Mouse (Mus musculus): ENCODE results near the gene Xkrx. TPM values are rescaled to one million over a fixed set of nuclear protein-coding genes. Genes with fewer than 3 reads are reported as not detected.
A peak's percentile ranks its signal among the peaks of the same experiment; 100 is the strongest.

The Xkrx gene
- polyA plus RNA-seq, 1 experiment: 2.6 TPM

DNA sequence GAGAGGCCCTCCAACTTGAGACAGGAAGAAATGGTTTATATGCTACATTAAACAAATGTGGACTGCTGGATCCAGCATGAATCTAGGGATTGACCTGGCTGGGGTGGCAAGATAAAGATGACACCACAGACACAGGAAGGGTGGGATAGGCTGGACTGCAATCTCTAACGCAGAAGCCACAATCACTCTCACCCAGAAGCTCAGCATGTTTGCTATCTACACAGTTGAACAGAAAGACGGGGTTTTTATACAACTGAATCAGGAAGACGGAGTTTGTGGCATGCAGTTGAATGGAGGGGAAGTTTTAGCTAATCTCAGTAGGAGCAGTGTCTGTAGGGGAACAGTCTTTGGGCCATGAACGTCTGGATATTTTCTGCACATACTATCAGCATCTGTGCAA is 19.9 kb downstream of the Xkrx start:
- no peaks in the 10 kb centered on the region for H3K4me1 ChIP-seq (ENCODE audit: control insufficient read depth, insufficient read depth, low read length)
- H3K4me3 ChIP-seq (ENCODE audit: insufficient read depth, low read length): no peak overlapping the region
- no peak for TF ChIP-seq CTCF (IDR thresholded peaks at IDR 0.05; ENCODE audit: extremely low read depth, insufficient read depth, low read length)
- no peak for TF ChIP-seq POLR2A (IDR thresholded peaks at IDR 0.05; ENCODE audit: extremely low read depth, insufficient read depth, low read length)
- no peak overlapping the region for H3K27ac ChIP-seq (ENCODE audit: insufficient read depth, low read length)

DNA sequence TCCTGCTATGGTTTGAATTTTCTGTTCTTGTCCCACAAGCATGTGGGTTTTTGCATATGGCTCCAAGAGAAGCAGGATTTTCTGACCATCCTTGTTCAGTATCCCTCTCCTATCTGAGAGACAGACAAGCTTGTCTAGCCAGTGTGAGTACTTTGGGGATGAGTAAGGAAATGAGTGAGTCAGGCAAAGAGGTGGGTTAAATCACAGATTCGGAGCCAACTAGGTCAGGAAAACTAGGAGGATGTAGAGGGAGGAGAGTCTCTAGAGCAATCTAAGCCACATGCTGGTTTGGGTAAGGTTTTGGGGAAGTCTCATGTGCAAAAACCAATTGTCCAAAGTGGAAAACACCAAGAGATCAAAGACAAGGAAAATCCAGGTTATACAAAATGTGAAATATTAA is 20.3 kb downstream of the Xkrx start:
- Histone ChIP-seq H3K4me1 (ENCODE audit: control insufficient read depth, insufficient read depth, low read length) (no peaks in the 10 kb centered on the region), H3K4me3 (ENCODE audit: insufficient read depth, low read length) (no peak overlapping the region), H3K27ac (ENCODE audit: insufficient read depth, low read length) (no peak overlapping the region)
- TF ChIP-seq CTCF (IDR thresholded peaks at IDR 0.05; ENCODE audit: extremely low read depth, insufficient read depth, low read length) (no peak), POLR2A (IDR thresholded peaks at IDR 0.05; ENCODE audit: extremely low read depth, insufficient read depth, low read length) (no peak)

DNA sequence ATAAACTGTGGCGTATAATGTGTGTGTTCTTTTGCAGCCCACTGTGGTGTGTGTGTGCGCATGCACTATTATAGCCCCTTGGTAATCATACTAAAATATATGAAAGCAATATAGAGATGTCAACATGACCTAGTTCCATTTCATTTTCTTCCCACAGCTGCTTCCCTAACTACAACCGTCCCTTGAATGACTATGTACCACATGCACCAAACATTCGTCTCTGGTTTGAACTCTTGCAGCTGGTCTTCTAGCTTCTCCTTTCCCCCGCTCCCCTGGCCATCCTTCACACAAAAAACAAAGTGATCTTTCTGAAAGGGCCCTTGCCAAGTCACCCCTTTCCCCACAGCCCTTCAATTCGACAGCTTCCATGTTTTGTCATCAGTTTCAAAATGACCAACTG is 21.9 kb downstream of the Xkrx start:
- no peak for TF ChIP-seq CTCF (IDR thresholded peaks at IDR 0.05; ENCODE audit: extremely low read depth, insufficient read depth, low read length)
- TF ChIP-seq POLR2A (IDR thresholded peaks at IDR 0.05; ENCODE audit: extremely low read depth, insufficient read depth, low read length): no peak
- Histone ChIP-seq H3K4me3 (ENCODE audit: insufficient read depth, low read length) (no peak overlapping the region), H3K27ac (ENCODE audit: insufficient read depth, low read length) (no peak overlapping the region), H3K4me1 (ENCODE audit: control insufficient read depth, insufficient read depth, low read length) (no peaks in the 10 kb centered on the region)

DNA sequence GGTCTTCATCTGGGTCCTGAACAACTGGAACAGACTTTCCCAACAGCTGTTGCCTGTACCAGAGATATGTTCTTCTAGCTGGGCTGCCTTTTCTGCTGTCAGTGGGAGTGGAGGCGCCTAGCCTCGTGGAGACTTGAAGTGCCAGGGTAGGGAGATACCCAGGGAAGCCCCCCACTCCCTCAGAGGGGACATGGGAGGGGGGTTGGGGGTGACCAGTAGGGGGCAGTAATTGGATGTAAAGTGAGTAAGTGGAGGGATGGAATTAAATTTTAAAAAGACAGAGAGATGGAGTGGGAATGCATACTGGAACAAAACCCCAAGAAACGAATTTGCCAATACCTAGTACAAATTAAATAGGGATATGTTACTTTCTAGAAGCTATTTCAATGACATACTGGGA is 28.1 kb downstream of the Xkrx start:
- TF ChIP-seq CTCF (IDR thresholded peaks at IDR 0.05; ENCODE audit: extremely low read depth, insufficient read depth, low read length): no peak
- no peak for TF ChIP-seq POLR2A (IDR thresholded peaks at IDR 0.05; ENCODE audit: extremely low read depth, insufficient read depth, low read length)
- H3K4me1 ChIP-seq (ENCODE audit: control insufficient read depth, insufficient read depth, low read length): no peaks in the 10 kb centered on the region
- H3K4me3 ChIP-seq (ENCODE audit: insufficient read depth, low read length): no peak overlapping the region
- H3K27ac ChIP-seq (ENCODE audit: insufficient read depth, low read length): no peak overlapping the region

DNA sequence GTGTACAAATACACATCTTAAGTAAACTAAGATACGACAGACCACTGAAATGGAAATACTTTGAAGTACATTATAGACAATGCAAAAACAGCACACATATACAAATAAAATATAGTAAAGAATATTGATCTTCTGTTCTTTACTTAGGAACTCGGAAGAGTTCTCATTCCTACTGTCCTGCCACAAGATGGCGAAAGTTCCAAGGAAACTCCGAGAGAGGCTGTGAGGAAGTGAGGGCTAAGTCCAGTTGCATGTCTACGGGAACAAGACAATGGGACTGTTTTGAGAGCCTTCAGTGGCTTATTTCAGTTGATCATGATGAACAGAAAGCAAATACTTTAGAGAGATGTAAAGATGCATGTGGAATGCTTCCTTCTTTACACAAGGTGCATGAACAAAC is 29.6 kb downstream of the Xkrx start:
- Histone ChIP-seq H3K4me3 (ENCODE audit: insufficient read depth, low read length) (no peak overlapping the region), H3K4me1 (ENCODE audit: control insufficient read depth, insufficient read depth, low read length) (no peaks in the 10 kb centered on the region), H3K27ac (ENCODE audit: insufficient read depth, low read length) (no peak overlapping the region)
- TF ChIP-seq CTCF (IDR thresholded peaks at IDR 0.05; ENCODE audit: extremely low read depth, insufficient read depth, low read length) (peak; percentile 49; the same call in 1 of the 2 replicates), POLR2A (IDR thresholded peaks at IDR 0.05; ENCODE audit: extremely low read depth, insufficient read depth, low read length) (no peak)

DNA sequence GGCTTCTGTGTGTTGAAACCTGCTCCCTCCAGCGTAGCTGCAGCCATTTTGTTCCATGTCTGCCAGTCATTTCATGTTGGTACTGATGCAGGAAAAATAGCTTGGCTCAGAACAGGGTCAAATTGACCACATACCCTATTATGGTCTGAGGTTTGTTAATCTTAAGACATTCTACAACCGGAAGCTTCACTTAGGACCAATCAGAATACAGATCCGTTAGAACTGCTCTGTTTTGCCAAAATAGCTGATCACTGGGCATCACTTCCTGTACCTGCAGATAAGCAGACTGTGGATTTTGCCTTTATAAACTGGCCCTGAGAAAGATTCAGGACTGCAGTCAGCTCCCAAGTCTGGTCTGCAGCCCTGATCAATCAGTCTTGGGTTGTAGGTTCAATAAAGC is 33.3 kb downstream of the Xkrx start:
- Histone ChIP-seq H3K4me3 (ENCODE audit: insufficient read depth, low read length) (no peak overlapping the region), H3K27ac (ENCODE audit: insufficient read depth, low read length) (no peak overlapping the region), H3K4me1 (ENCODE audit: control insufficient read depth, insufficient read depth, low read length) (no peaks in the 10 kb centered on the region)
- TF ChIP-seq CTCF (IDR thresholded peaks at IDR 0.05; ENCODE audit: extremely low read depth, insufficient read depth, low read length) (no peak), POLR2A (IDR thresholded peaks at IDR 0.05; ENCODE audit: extremely low read depth, insufficient read depth, low read length) (no peak)

DNA sequence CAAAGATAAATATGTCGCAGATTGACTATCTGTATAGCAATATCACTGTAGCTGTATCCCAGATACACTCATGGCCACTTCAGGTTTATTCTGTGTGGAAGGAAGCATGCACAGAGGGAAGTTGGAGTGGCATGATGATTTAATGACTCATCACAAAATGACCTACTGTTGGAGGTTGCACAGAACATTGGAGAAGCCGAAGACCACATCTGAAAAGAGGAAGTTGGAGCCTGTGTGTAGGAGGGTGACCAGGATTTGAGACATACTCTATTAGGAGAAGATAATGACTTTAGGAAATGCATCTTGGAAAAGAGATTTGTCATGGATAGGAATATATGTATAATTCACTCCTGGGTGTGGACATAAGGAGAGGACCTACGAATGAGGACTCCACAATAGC is 45.5 kb downstream of the Xkrx start:
- TF ChIP-seq POLR2A (IDR thresholded peaks at IDR 0.05; ENCODE audit: extremely low read depth, insufficient read depth, low read length): no peak
- Histone ChIP-seq H3K4me3 (ENCODE audit: insufficient read depth, low read length) (no peak overlapping the region), H3K27ac (ENCODE audit: insufficient read depth, low read length) (no peak overlapping the region), H3K4me1 (ENCODE audit: control insufficient read depth, insufficient read depth, low read length) (no peaks in the 10 kb centered on the region)

DNA sequence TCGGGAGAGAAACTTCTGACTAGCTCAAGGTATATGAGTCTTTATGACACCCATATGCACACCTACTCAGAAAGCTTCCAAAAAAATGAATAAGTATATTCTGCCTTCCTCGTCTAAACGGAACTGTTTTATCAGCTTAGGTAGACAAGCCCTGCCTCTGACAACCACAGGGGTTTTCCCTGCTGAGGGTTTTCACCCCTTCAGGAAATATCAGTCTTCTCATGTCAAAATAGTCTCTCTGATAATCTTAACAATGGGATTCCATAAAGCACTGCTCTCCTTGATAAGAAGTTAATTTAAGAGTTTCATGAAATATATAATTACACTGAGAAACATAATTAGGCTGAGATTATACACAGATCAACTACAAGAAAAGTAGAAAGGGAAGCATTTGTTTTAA is 50.1 kb downstream of the Xkrx start:
- no peaks in the 10 kb centered on the region for H3K4me1 ChIP-seq (ENCODE audit: control insufficient read depth, insufficient read depth, low read length)
- no peak for TF ChIP-seq POLR2A (IDR thresholded peaks at IDR 0.05; ENCODE audit: extremely low read depth, insufficient read depth, low read length)
- no peak for TF ChIP-seq CTCF (IDR thresholded peaks at IDR 0.05; ENCODE audit: extremely low read depth, insufficient read depth, low read length)
- H3K4me3 ChIP-seq (ENCODE audit: insufficient read depth, low read length): no peak overlapping the region
- H3K27ac ChIP-seq (ENCODE audit: insufficient read depth, low read length): no peak overlapping the region

DNA sequence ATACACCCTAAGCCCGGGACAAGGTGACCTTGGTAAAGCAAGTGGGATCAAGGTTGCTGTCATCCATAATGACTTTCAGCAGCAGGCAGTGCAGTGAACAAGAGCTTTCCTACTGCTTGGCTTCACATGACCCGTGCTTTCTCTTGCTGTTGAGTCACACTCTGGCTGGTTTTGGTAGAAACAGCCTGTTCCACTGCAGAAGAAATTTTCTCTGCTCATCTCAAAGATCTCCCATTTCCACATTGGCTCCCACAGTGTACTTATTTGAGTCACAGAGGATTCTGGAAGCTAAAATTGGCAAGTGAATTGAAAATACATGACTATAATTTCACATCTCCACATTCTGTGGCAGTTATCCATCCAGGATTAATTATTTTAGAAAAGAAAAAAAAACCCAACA is 59.2 kb downstream of the Xkrx start:
- Histone ChIP-seq H3K4me3 (ENCODE audit: insufficient read depth, low read length) (no peak overlapping the region), H3K4me1 (ENCODE audit: control insufficient read depth, insufficient read depth, low read length) (no peaks in the 10 kb centered on the region), H3K27ac (ENCODE audit: insufficient read depth, low read length) (no peak overlapping the region)
- TF ChIP-seq CTCF (IDR thresholded peaks at IDR 0.05; ENCODE audit: extremely low read depth, insufficient read depth, low read length) (no peak), POLR2A (IDR thresholded peaks at IDR 0.05; ENCODE audit: extremely low read depth, insufficient read depth, low read length) (no peak)

Other genes with a start within 250 kb of the Xkrx start
- 0.35 and 0.42 TPM in 2 replicates for gene Sytl4, start 180.3 kb downstream of the Xkrx start, polyA plus RNA-seq (2012; rRNA removed)
- 107 and 122 TPM in 2 replicates for gene Cstf2, start 102.9 kb downstream of the Xkrx start, polyA plus RNA-seq (2012; rRNA removed)
- not detected in 2 replicates for gene Arl13a, start 25.4 kb upstream of the Xkrx start, polyA plus RNA-seq (2012; rRNA removed)
- gene Nox1, start 59.9 kb upstream of the Xkrx start, polyA plus RNA-seq (2012; rRNA removed): 0.06 and 0.38 TPM in 2 replicates
- 8.7 and 9.8 TPM in 2 replicates for gene Trmt2b, start 114.9 kb upstream of the Xkrx start, polyA plus RNA-seq (2012; rRNA removed)
- gene Tmem35a, start 133.1 kb upstream of the Xkrx start, polyA plus RNA-seq (2012; rRNA removed): 40.7 and 43.7 TPM in 2 replicates
- gene Cenpi, start 146.0 kb upstream of the Xkrx start, polyA plus RNA-seq (2012; rRNA removed): 0.44 and 0.48 TPM in 2 replicates
- 49.8 and 52.4 TPM in 2 replicates for gene Drp2, start 242.5 kb upstream of the Xkrx start, polyA plus RNA-seq (2012; rRNA removed)

All from cortical plate, adult 2 months (tissue).